Mouse (Mus musculus) midbrain, embryonic 10.5 days (tissue): ENCODE data around the gene Gprc5d. TPM values are rescaled to one million over a fixed set of nuclear protein-coding genes. Genes with fewer than 3 reads are reported as not detected.

Experiments
- DNase-seq: peaks from one replicate; pipeline ENCODE4 v3.0.0-alpha.2; 2017; ENCODE audit warnings: low spot score
- H3K27ac ChIP-seq: fragments of 300-500 bp; sonication (generic); replicated peaks from 2 replicates; pipeline ENCODE4 v1.5.1; 2016; ENCODE audit warnings: mild to moderate bottlenecking
- H3K27me3 ChIP-seq: fragments of 300-500 bp; sonication (generic); 2 replicates; pipeline ENCODE4 v1.6.1; 2016; ENCODE audit warnings: low read depth, mild to moderate bottlenecking; ENCODE audit not compliant: poor library complexity, severe bottlenecking
- H3K36me3 ChIP-seq: fragments of 300-500 bp; sonication (generic); 2 replicates; pipeline ENCODE4 v1.6.1; 2016; ENCODE audit warnings: mild to moderate bottlenecking, moderate library complexity
- H3K4me1 ChIP-seq: fragments of 300-500 bp; sonication (generic); 2 replicates; pipeline ENCODE4 v1.6.1; 2016
- H3K4me3 ChIP-seq: fragments of 300-500 bp; sonication (generic); 2 replicates; pipeline ENCODE4 v1.5.1; 2016; ENCODE audit warnings: mild to moderate bottlenecking, moderate library complexity
- H3K9me3 ChIP-seq: fragments of 300-500 bp; sonication (generic); replicated peaks from 2 replicates; pipeline ENCODE4 v1.6.1; 2016; ENCODE audit warnings: mild to moderate bottlenecking
- WGBS: fragments of 180-500 bp; shearing (Covaris S2); methylation state at CpG from one replicate; pipeline ENCODE4 v1.1.7; 2016; 5-methylcytosine and 5-hydroxymethylcytosine counted together
- polyA plus RNA-seq: library from polyadenylated mRNA; unstranded; fragments of >200 nt; fragmentation: Nextera tagmentation; extraction: Ambion mirVana; gene quantifications from 2 replicates; pipeline ENCODE4 v1.2.1, GENCODE M21; 2016

The Gprc5d gene
- polyA plus RNA-seq, 1 experiment from 2014 or later = not detected

DNA sequence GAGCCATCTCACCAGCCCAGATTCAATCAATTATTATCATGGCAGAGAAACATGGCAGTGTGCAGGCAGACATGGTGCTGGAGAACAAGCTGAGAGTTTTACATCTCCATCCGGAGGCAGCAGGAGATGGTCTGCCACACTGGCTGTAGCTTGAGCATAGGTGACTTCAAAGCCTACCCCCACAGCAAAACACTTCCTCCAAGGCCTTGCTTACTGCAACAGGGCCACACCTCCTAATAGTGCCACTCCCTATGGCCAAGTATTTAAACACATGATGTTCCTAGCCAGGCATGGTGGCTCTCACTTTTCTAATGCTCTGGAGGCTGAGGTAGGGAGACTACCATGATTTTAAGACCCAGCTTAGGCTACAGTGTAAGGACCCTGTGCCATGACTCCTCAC is 32.4 kb downstream of the Gprc5d start:
- H3K4me1 ChIP-seq = peaks cover 26% of the 10 kb centered on the region
- peaks cover 6% of the 10 kb centered on the region; the same call in 1 of the 2 replicates for H3K36me3 ChIP-seq
- H3K27me3 ChIP-seq = peaks cover 20% of the 10 kb centered on the region; the same call in 1 of the 2 replicates
- DNase-seq = no peak
- no peak overlapping the region for H3K4me3 ChIP-seq
- H3K9me3 ChIP-seq = no peaks in the 10 kb centered on the region
- H3K27ac ChIP-seq = no peak overlapping the region
- 97% methylated on average over 1 of the region's 1 CpGs for WGBS

GRCm38 (mm10) chr6:135083991-135084502 is 34.0 kb downstream of the Gprc5d start:
- Histone ChIP-seq H3K4me1 (peaks cover 19% of the 10 kb centered on the region), H3K27me3 (peaks cover 5% of the 10 kb centered on the region; the same call in 1 of the 2 replicates), H3K4me3 (no peak overlapping the region), H3K9me3 (no peaks in the 10 kb centered on the region), H3K36me3 (peaks cover 12% of the 10 kb centered on the region), H3K27ac (no peak overlapping the region)
- 68% methylated on average over 10 of the region's 10 CpGs for WGBS
- no peak for DNase-seq

- 40% methylated on average over 12 of the region's 12 CpGs for WGBS
- peaks cover 10% of the 10 kb centered on the region for H3K36me3 ChIP-seq
- H3K4me3 ChIP-seq = no peak overlapping the region
- peaks cover 15% of the 10 kb centered on the region for H3K4me1 ChIP-seq
- DNase-seq = no peak
- H3K9me3 ChIP-seq = no peaks in the 10 kb centered on the region
- H3K27me3 ChIP-seq = no peaks in the 10 kb centered on the region
- no peak overlapping the region for H3K27ac ChIP-seq
Observed at GRCm38 (mm10) chr6:135078420-135078819, 39.7 kb downstream of the Gprc5d start.

- H3K9me3 ChIP-seq = no peaks in the 10 kb centered on the region
- no peaks in the 10 kb centered on the region for H3K27me3 ChIP-seq
- H3K27ac ChIP-seq = no peak overlapping the region
- peaks cover 14% of the 10 kb centered on the region for H3K4me1 ChIP-seq
- H3K36me3 ChIP-seq = peaks cover 10% of the 10 kb centered on the region
- DNase-seq = no peak
- 54% methylated on average over 3 of the region's 3 CpGs for whole genome bisulfite sequencing
- H3K4me3 ChIP-seq = no peak overlapping the region
Observed at GRCm38 (mm10) chr6:135076202-135076601, 41.9 kb downstream of the Gprc5d start.

GRCm38 (mm10) chr6:135074405-135074947 is 43.6 kb downstream of the Gprc5d start:
- Histone ChIP-seq H3K27ac (no peak overlapping the region), H3K27me3 (no peaks in the 10 kb centered on the region), H3K4me3 (no peak overlapping the region), H3K36me3 (peaks cover 9% of the 10 kb centered on the region), H3K9me3 (no peaks in the 10 kb centered on the region), H3K4me1 (peaks cover 14% of the 10 kb centered on the region)
- no peak for DNase-seq
- WGBS = 88% methylated on average over 6 of the region's 6 CpGs

- Histone ChIP-seq H3K27ac (no peak overlapping the region), H3K4me1 (peaks cover 30% of the 10 kb centered on the region), H3K27me3 (peaks cover 17% of the 10 kb centered on the region), H3K4me3 (no peak overlapping the region), H3K9me3 (no peaks in the 10 kb centered on the region), H3K36me3 (no peaks in the 10 kb centered on the region)
- 91% methylated on average over 2 of the region's 2 CpGs for WGBS
- no peak for DNase-seq
Observed at GRCm38 (mm10) chr6:135070347-135070746, 47.7 kb downstream of the Gprc5d start.

DNA sequence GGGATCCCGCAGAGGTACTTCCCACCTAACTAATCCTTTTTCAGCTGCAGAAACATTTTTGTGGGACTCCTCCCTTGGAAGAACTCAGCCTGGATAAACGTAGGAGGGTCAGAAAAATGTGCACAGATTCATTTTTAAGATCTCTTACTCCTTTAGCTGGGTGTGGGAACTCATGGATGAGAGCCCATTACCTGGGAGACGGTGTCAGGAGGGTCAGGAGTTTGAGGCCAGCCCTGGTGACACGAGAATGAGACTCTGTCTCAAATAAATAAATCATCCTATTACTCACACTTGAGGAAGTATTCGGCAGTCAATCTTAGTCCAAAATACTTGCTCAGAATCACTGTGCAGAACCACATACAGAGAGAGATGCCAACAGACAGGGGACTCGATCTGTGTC is 48.2 kb downstream of the Gprc5d start:
- no peak for DNase-seq
- Histone ChIP-seq H3K4me3 (no peak overlapping the region), H3K27me3 (peaks cover 22% of the 10 kb centered on the region), H3K4me1 (peaks cover 35% of the 10 kb centered on the region), H3K27ac (no peak overlapping the region), H3K9me3 (no peaks in the 10 kb centered on the region), H3K36me3 (no peaks in the 10 kb centered on the region)
- WGBS = 80% methylated on average over 6 of the region's 6 CpGs

GRCm38 (mm10) chr6:135068221-135068620 is 49.9 kb downstream of the Gprc5d start:
- peaks cover 38% of the 10 kb centered on the region for H3K27me3 ChIP-seq
- no peak for DNase-seq
- WGBS = 88% methylated on average over 5 of the region's 5 CpGs

DNA sequence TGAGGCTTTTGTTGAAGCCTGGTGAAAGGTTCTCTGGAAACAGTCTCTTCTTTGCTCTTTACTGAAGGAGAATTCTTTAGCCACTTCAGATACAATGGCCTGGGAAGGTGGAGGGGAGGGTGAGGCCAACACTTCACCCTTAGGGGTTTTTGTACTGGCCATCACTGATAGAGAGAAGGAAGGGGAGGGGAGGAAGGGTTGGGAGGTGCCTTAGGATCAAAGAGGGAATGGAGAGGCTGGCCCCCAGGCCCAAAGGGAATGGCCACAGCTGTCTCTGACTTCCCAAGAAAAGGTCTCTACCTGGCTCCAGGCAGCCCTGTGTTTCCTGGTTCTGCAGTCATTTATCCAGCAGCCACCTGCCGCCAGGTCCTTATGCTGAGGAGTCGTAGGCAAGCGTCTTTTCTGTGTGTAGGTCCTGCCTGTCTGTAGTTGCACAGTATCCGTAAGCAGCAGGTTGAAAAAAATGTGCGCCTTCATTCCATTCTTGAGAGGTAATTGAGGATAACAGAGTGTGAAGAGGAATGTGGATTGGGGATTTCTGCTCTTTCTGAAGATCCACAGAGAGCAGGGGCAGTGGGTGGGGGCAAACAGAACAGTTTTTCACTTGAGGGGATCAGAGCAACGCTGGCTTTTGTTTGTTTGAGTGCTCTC is 51.2 kb downstream of the Gprc5d start:
- 18% methylated on average over 6 of the region's 6 CpGs for WGBS
- H3K4me1 ChIP-seq = peaks cover 38% of the 10 kb centered on the region
- peak overlapping the region; percentile 69 for H3K27ac ChIP-seq
- peak; percentile 24 for DNase-seq
- peak overlapping the region; percentile 27 for H3K4me3 ChIP-seq
- H3K27me3 ChIP-seq = peaks cover 41% of the 10 kb centered on the region
- H3K36me3 ChIP-seq = no peaks in the 10 kb centered on the region
- H3K9me3 ChIP-seq = no peaks in the 10 kb centered on the region

More at GRCm38 (mm10) chr6:135068221-135068620, 49.9 kb downstream of the Gprc5d start:
- no peaks in the 10 kb centered on the region for H3K9me3 ChIP-seq
- no peaks in the 10 kb centered on the region for H3K36me3 ChIP-seq
- no peak overlapping the region for H3K4me3 ChIP-seq
- peaks cover 38% of the 10 kb centered on the region for H3K4me1 ChIP-seq
- no peak overlapping the region for H3K27ac ChIP-seq

DNA sequence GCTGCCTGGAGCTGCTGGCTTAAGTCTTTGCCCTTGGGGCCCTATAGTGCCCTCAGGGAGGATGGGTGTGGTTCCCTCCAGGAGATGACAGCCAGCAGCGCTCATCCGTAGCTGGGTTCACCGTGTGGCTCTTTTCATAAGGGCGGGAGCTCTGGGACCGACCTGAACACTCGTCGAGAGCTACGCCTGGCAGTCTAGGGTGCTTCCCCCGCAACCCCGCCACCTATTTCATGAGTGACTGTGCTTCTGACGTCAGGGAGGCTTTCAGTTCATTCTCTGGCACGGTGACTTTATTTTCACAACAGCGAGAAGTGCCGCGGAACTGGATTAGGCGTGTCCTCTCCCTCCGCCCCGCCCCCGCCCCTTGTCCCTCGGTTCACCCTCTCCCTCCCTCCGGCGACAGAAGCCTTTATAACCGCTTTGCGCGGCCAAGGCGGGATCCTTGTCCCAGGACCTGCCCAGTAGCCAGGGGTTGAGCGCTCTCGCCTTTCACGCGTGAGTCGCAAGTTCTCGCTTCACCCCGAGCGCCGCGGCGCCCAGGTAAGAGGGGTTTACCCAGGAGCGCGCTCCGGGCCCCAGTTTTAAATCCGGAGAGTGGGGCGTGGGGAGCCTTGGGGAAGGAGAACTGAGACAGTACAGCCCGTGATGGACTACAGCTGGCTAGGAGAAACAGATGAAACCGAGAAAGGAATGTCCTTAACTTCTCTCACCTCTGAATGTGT is 52.7 kb downstream of the Gprc5d start, which contains the start of gene Gprc5a:
TSS of gene Gprc5a (plus strand) at position 416 of the 722 bp plus-strand sequence.
- no peaks in the 10 kb centered on the region for H3K36me3 ChIP-seq
- whole genome bisulfite sequencing = under 1% methylated on average over 44 of the region's 44 CpGs

GRCm38 (mm10) chr6:135064621-135065020 is 53.5 kb downstream of the Gprc5d start:
- DNase-seq = no peak
- Histone ChIP-seq H3K9me3 (no peaks in the 10 kb centered on the region), H3K27ac (no peak overlapping the region), H3K4me3 (0 out of 2 replicates have a peak overlapping the region, but pooled peaks have one; percentile 61), H3K4me1 (peaks cover 34% of the 10 kb centered on the region), H3K36me3 (no peaks in the 10 kb centered on the region), H3K27me3 (peaks cover 41% of the 10 kb centered on the region)
- WGBS = 62% methylated on average over 12 of the region's 12 CpGs

More for the DNA sequence above, 52.7 kb downstream of the Gprc5d start, which contains the start of gene Gprc5a:
- peaks cover 34% of the 10 kb centered on the region for H3K4me1 ChIP-seq
- H3K9me3 ChIP-seq = no peaks in the 10 kb centered on the region
- DNase-seq = peak; percentile 66
- H3K4me3 ChIP-seq = peak within 1 kb of the TSS; percentile 61
- H3K27ac ChIP-seq = peak within 1 kb of the TSS; percentile 79
- H3K27me3 ChIP-seq = peaks cover 41% of the 10 kb centered on the region

DNA sequence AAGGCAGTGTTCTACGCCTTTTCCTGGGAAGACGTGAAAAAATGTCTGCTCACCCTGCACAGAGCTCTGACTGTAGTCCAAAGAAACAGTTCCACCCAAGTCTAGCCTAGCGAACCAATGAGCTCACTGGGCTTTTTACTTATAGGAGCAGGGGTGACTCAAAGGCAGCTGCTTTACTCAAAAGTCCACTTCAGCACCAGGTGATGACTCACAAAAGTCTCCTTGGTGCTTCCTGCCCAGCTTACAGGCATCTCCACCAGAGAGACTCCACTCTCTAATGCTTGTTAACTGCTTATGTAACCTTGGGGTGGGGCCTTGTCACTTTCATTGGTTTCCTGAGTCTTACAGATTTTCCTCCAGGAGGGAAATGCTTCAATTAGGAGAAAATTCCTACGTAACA is 57.4 kb downstream of the Gprc5d start:
- H3K27me3 ChIP-seq = peaks cover 28% of the 10 kb centered on the region
- no peaks in the 10 kb centered on the region for H3K9me3 ChIP-seq
- peaks cover 13% of the 10 kb centered on the region for H3K4me1 ChIP-seq
- 93% methylated on average over 4 of the region's 4 CpGs for WGBS
- H3K4me3 ChIP-seq = no peak overlapping the region
- no peak overlapping the region for H3K27ac ChIP-seq
- no peaks in the 10 kb centered on the region for H3K36me3 ChIP-seq
- no peak for DNase-seq
